Mouse (Mus musculus) CD4-positive helper T cell, adult 2 months (primary cell): ENCODE results near the gene Psmd3.

Experiments
- DNase-seq: peaks from one replicate; pipeline ENCODE4 v3.0.0-alpha.2; 2012; ENCODE audit warnings: low read depth, missing footprints, low spot score

The Psmd3 gene

GRCm38 (mm10) chr11:98744456-98745019 is 62.2 kb downstream of the Psmd3 start:
- DNase-seq: no peak
